Mouse (Mus musculus) heart, embryonic 12.5 days (tissue): ENCODE results near the gene Gramd4. TPM values are rescaled to one million over a fixed set of nuclear protein-coding genes. Genes with fewer than 3 reads are reported as not detected.
"Not testable (repeated sequence)": the region's sequence is repeated elsewhere in the genome, so short reads cannot be mapped to it uniquely, and the experiment has no call there.

Source experiments
- ATAC-seq: fragments of 200-750 bp; cut with Nextera tagmentation; 2 replicates; pipeline ENCODE4 v1.8.0; 2017; ENCODE audit warnings: moderate TSS enrichment, moderate library complexity; ENCODE audit not compliant: insufficient number of reproducible peaks, low FRiP score
- H3K27ac ChIP-seq: fragments of 300-500 bp; sonication (generic); 2 replicates; pipeline ENCODE4 v1.5.1; 2016; ENCODE audit warnings: mild to moderate bottlenecking, moderate library complexity; ENCODE audit not compliant: poor library complexity, severe bottlenecking
- H3K27me3 ChIP-seq: fragments of 300-500 bp; sonication (generic); replicated peaks from 2 replicates; pipeline ENCODE4 v1.6.1; 2016; ENCODE audit warnings: mild to moderate bottlenecking, moderate library complexity
- H3K36me3 ChIP-seq: fragments of 300-500 bp; sonication (generic); 2 replicates; pipeline ENCODE4 v1.6.1; 2016; ENCODE audit warnings: mild to moderate bottlenecking, moderate library complexity
- H3K4me1 ChIP-seq: fragments of 300-500 bp; sonication (generic); replicated peaks from 2 replicates; pipeline ENCODE4 v1.6.1; 2016; ENCODE audit warnings: mild to moderate bottlenecking
- H3K4me2 ChIP-seq: fragments of 300-500 bp; sonication (generic); 2 replicates; pipeline ENCODE4 v1.6.1; 2016; ENCODE audit warnings: mild to moderate bottlenecking, moderate library complexity
- H3K4me3 ChIP-seq: fragments of 300-500 bp; sonication (generic); 2 replicates; pipeline ENCODE4 v1.5.1; 2016; ENCODE audit warnings: mild to moderate bottlenecking
- H3K9ac ChIP-seq: fragments of 300-500 bp; sonication (generic); 2 replicates; pipeline ENCODE4 v1.6.1; 2016; ENCODE audit warnings: mild to moderate bottlenecking, moderate library complexity
- H3K9me3 ChIP-seq: fragments of 300-500 bp; sonication (generic); replicated peaks from 2 replicates; pipeline ENCODE4 v1.6.1; 2016; ENCODE audit warnings: mild to moderate bottlenecking, moderate library complexity
- WGBS: fragments of 180-500 bp; shearing (Covaris S2); methylation state at CpG from one replicate; pipeline ENCODE4 v1.1.7; 2016; 5-methylcytosine and 5-hydroxymethylcytosine counted together
- polyA plus RNA-seq: library from polyadenylated mRNA; unstranded; fragments of >200 nt; fragmentation: Nextera tagmentation; extraction: Ambion mirVana; gene quantifications from 2 replicates; pipeline ENCODE4 v1.2.1, GENCODE M21; 2016

The Gramd4 gene
- polyA plus RNA-seq, 1 experiment from 2014 or later = 14.3 TPM

- Histone ChIP-seq H3K4me2 (no peak overlapping the region), H3K4me1 (0 out of 2 replicates have a peak, but pooled peaks cover 3% of the 10 kb centered on the region), H3K4me3 (no peak overlapping the region), H3K27ac (no peak overlapping the region), H3K9ac (no peak overlapping the region), H3K27me3 (peaks cover 4% of the 10 kb centered on the region; the same call in 1 of the 2 replicates), H3K36me3 (no peaks in the 10 kb centered on the region), H3K9me3 (no peaks in the 10 kb centered on the region)
- ATAC-seq = no peak
- WGBS = 75% methylated on average over 4 of the region's 4 CpGs
Measured at GRCm38 (mm10) chr15:86050170-86050743, 7.2 kb upstream of the Gramd4 start.

GRCm38 (mm10) chr15:86051152-86051551 is 6.3 kb upstream of the Gramd4 start:
- 74% methylated on average over 10 of the region's 10 CpGs for WGBS
- no peaks in the 10 kb centered on the region; the same call in 1 of the 2 replicates for H3K27me3 ChIP-seq
- H3K9ac ChIP-seq = no peak overlapping the region
- H3K4me1 ChIP-seq = 0 out of 2 replicates have a peak, but pooled peaks cover 3% of the 10 kb centered on the region
- no peaks in the 10 kb centered on the region for H3K9me3 ChIP-seq
- H3K27ac ChIP-seq = no peak overlapping the region
- H3K4me2 ChIP-seq = no peak overlapping the region
- no peak overlapping the region for H3K4me3 ChIP-seq
- no peak for ATAC-seq
- no peaks in the 10 kb centered on the region for H3K36me3 ChIP-seq

GRCm38 (mm10) chr15:86051878-86052478 is 5.5 kb upstream of the Gramd4 start:
- 0 out of 2 replicates have a peak overlapping the region, but pooled peaks have one; percentile 25 for H3K9ac ChIP-seq
- no peak overlapping the region for H3K4me3 ChIP-seq
- 66% methylated on average over 6 of the region's 6 CpGs for WGBS
- H3K9me3 ChIP-seq = no peaks in the 10 kb centered on the region
- peaks cover 4% of the 10 kb centered on the region for H3K4me1 ChIP-seq
- ATAC-seq = no peak
- H3K27ac ChIP-seq = no peak overlapping the region
- no peaks in the 10 kb centered on the region for H3K36me3 ChIP-seq
- H3K27me3 ChIP-seq = no peaks in the 10 kb centered on the region; the same call in 1 of the 2 replicates
- H3K4me2 ChIP-seq = no peak overlapping the region

- Histone ChIP-seq H3K27ac (no peak overlapping the region), H3K4me2 (no peak overlapping the region), H3K4me1 (peaks cover 17% of the 10 kb centered on the region), H3K36me3 (no peaks in the 10 kb centered on the region), H3K9me3 (no peaks in the 10 kb centered on the region), H3K27me3 (no peaks in the 10 kb centered on the region; the same call in 1 of the 2 replicates), H3K9ac (no peak overlapping the region), H3K4me3 (no peak overlapping the region)
- 39% methylated on average over 2 of the region's 2 CpGs for WGBS
- ATAC-seq = no peak
Measured at GRCm38 (mm10) chr15:86053890-86054536, 3.5 kb upstream of the Gramd4 start.

GRCm38 (mm10) chr15:86054861-86055260 is 2.6 kb upstream of the Gramd4 start:
- 58% methylated on average over 3 of the region's 3 CpGs for WGBS
- not testable (repeated sequence) for H3K36me3 ChIP-seq, H3K9me3 ChIP-seq, H3K27me3 ChIP-seq, ATAC-seq, H3K27ac ChIP-seq, H3K9ac ChIP-seq, H3K4me3 ChIP-seq, H3K4me2 ChIP-seq
- peaks cover 23% of the 10 kb centered on the region for H3K4me1 ChIP-seq

GRCm38 (mm10) chr15:86056221-86056760 is 1.2 kb upstream of the Gramd4 start:
- Histone ChIP-seq H3K9me3 (no peaks in the 10 kb centered on the region), H3K4me1 (peaks cover 38% of the 10 kb centered on the region), H3K27ac (no peak overlapping the region), H3K4me3 (no peak overlapping the region), H3K9ac (no peak overlapping the region), H3K27me3 (no peaks in the 10 kb centered on the region; the same call in 1 of the 2 replicates), H3K4me2 (no peak overlapping the region), H3K36me3 (no peaks in the 10 kb centered on the region)
- 65% methylated on average over 5 of the region's 5 CpGs for WGBS
- ATAC-seq = no peak

GRCm38 (mm10) chr15:86057908-86058307 is 413 bp downstream of the Gramd4 start:
- H3K36me3 ChIP-seq = no peaks in the 10 kb centered on the region
- H3K27ac ChIP-seq = 0 out of 2 replicates have a peak overlapping the region, but pooled peaks have one; percentile 53
- WGBS = 7% methylated on average over 7 of the region's 7 CpGs
- H3K4me3 ChIP-seq = peak overlapping the region; percentile 90
- H3K9me3 ChIP-seq = no peaks in the 10 kb centered on the region
- no peaks in the 10 kb centered on the region; the same call in 1 of the 2 replicates for H3K27me3 ChIP-seq
- peak overlapping the region; percentile 98 for H3K9ac ChIP-seq
- H3K4me2 ChIP-seq = peak overlapping the region; percentile 86
- ATAC-seq = no peak
- peaks cover 49% of the 10 kb centered on the region for H3K4me1 ChIP-seq

GRCm38 (mm10) chr15:86058394-86058915 is 960 bp downstream of the Gramd4 start:
- H3K9ac ChIP-seq = peak overlapping the region; percentile 98
- 1% methylated on average over 69 of the region's 70 CpGs for WGBS
- H3K4me3 ChIP-seq = peak overlapping the region; percentile 90
- no peaks in the 10 kb centered on the region for H3K36me3 ChIP-seq
- H3K27ac ChIP-seq = peak overlapping the region; percentile 53
- peak; percentile 77 for ATAC-seq
- no peaks in the 10 kb centered on the region; the same call in 1 of the 2 replicates for H3K27me3 ChIP-seq
- peak overlapping the region; percentile 86 for H3K4me2 ChIP-seq
- H3K4me1 ChIP-seq = peaks cover 49% of the 10 kb centered on the region
- H3K9me3 ChIP-seq = no peaks in the 10 kb centered on the region

GRCm38 (mm10) chr15:86058931-86059834 is 1.7 kb downstream of the Gramd4 start:
- WGBS = 2% methylated on average over 49 of the region's 49 CpGs
- H3K27ac ChIP-seq = peak overlapping the region; percentile 53
- ATAC-seq = peak; percentile 40
- peak overlapping the region; percentile 90 for H3K4me3 ChIP-seq
- peaks cover 51% of the 10 kb centered on the region for H3K4me1 ChIP-seq
- no peaks in the 10 kb centered on the region; the same call in 1 of the 2 replicates for H3K27me3 ChIP-seq
- H3K9ac ChIP-seq = peak overlapping the region; percentile 98
- H3K36me3 ChIP-seq = no peaks in the 10 kb centered on the region
- peak overlapping the region; percentile 86 for H3K4me2 ChIP-seq
- no peaks in the 10 kb centered on the region for H3K9me3 ChIP-seq

- no peak overlapping the region for H3K27ac ChIP-seq
- 58% methylated on average over 7 of the region's 7 CpGs for WGBS
- ATAC-seq = no peak
- no peaks in the 10 kb centered on the region for H3K9me3 ChIP-seq
- H3K9ac ChIP-seq = peak overlapping the region; percentile 98; the same call in 1 of the 2 replicates
- H3K4me2 ChIP-seq = peak overlapping the region; percentile 86
- H3K27me3 ChIP-seq = no peaks in the 10 kb centered on the region; the same call in 1 of the 2 replicates
- peak overlapping the region; percentile 90 for H3K4me3 ChIP-seq
- H3K4me1 ChIP-seq = peaks cover 57% of the 10 kb centered on the region
- H3K36me3 ChIP-seq = no peaks in the 10 kb centered on the region
Measured at GRCm38 (mm10) chr15:86059835-86060380, 2.4 kb downstream of the Gramd4 start.
